Mouse (Mus musculus) hindbrain, embryonic 15.5 days (tissue): ENCODE measurements around the gene Frrs1. TPM values are rescaled to one million over a fixed set of nuclear protein-coding genes. Genes with fewer than 3 reads are reported as not detected.

Source experiments
- ATAC-seq: fragments of 200-750 bp; cut with Nextera tagmentation; 2 replicates; pipeline ENCODE4 v1.8.0; 2017; ENCODE audit warnings: low read depth, moderate number of reproducible peaks, moderate TSS enrichment; ENCODE audit not compliant: low FRiP score
- H3K27ac ChIP-seq: fragments of 300-500 bp; sonication (generic); replicated peaks from 2 replicates; pipeline ENCODE4 v1.5.1; 2015; ENCODE audit warnings: mild to moderate bottlenecking, inconsistent platforms
- H3K27me3 ChIP-seq: fragments of 300-500 bp; sonication (generic); 2 replicates; pipeline ENCODE4 v1.6.1; 2015; ENCODE audit warnings: control low read depth, inconsistent platforms
- H3K36me3 ChIP-seq: fragments of 300-500 bp; sonication (generic); 2 replicates; pipeline ENCODE4 v1.6.1; 2015; ENCODE audit warnings: control low read depth, inconsistent platforms
- H3K4me1 ChIP-seq: fragments of 300-500 bp; sonication (generic); replicated peaks from 2 replicates; pipeline ENCODE4 v1.6.1; 2015; ENCODE audit warnings: control low read depth, inconsistent platforms
- H3K4me2 ChIP-seq: fragments of 300-500 bp; sonication (generic); 2 replicates; pipeline ENCODE4 v1.6.1; 2015; ENCODE audit warnings: moderate library complexity, mild to moderate bottlenecking, inconsistent platforms
- H3K4me3 ChIP-seq: fragments of 300-500 bp; sonication (generic); 2 replicates; pipeline ENCODE4 v1.5.1; 2015; ENCODE audit warnings: mild to moderate bottlenecking, inconsistent platforms
- H3K9ac ChIP-seq: fragments of 300-500 bp; sonication (generic); 2 replicates; pipeline ENCODE4 v1.6.1; 2015; ENCODE audit warnings: inconsistent platforms
- H3K9me3 ChIP-seq: fragments of 300-500 bp; sonication (generic); 2 replicates; pipeline ENCODE4 v1.6.1; 2016; ENCODE audit warnings: control low read depth, inconsistent platforms
- WGBS: fragments of 180-500 bp; shearing (Covaris S2); methylation state at CpG from one replicate; pipeline ENCODE4 v1.1.7; 2015; 5-methylcytosine and 5-hydroxymethylcytosine counted together
- polyA plus RNA-seq: library from polyadenylated mRNA; unstranded; fragments of >200 nt; fragmentation: Nextera tagmentation; extraction: Ambion mirVana; gene quantifications from 2 replicates; pipeline ENCODE4 v1.2.1, GENCODE M21; 2015

Frrs1 gene
- polyA plus RNA-seq, 1 experiment from 2014 or later = 5.5 TPM

DNA sequence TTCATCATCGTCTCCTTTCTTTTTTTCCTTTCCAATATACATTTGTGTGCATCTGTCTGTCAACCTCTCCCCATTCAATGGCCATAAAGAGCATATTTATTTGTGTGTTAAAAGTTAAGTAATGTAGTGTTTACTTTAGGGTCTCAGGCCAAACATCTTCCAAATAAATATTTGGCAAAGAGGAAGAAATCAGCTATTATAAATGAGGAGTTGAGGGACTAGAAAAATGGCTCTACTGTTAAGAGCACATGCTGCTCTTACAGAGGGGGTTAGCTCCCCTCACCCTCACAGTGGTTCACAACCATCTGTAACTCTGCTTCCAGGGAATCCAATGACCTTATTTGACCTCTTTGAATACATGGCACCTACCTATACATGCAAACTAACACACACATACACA is 73.9 kb downstream of the Frrs1 start:
- no peak overlapping the region for H3K4me2 ChIP-seq
- no peaks in the 10 kb centered on the region for H3K4me1 ChIP-seq
- no peaks in the 10 kb centered on the region for H3K27me3 ChIP-seq
- no peaks in the 10 kb centered on the region for H3K36me3 ChIP-seq
- no peaks in the 10 kb centered on the region for H3K9me3 ChIP-seq
- no peak for ATAC-seq
- 89% methylated on average over 1 of the region's 1 CpGs for WGBS
- no peak overlapping the region for H3K27ac ChIP-seq
- no peak overlapping the region for H3K4me3 ChIP-seq
- no peak overlapping the region for H3K9ac ChIP-seq

DNA sequence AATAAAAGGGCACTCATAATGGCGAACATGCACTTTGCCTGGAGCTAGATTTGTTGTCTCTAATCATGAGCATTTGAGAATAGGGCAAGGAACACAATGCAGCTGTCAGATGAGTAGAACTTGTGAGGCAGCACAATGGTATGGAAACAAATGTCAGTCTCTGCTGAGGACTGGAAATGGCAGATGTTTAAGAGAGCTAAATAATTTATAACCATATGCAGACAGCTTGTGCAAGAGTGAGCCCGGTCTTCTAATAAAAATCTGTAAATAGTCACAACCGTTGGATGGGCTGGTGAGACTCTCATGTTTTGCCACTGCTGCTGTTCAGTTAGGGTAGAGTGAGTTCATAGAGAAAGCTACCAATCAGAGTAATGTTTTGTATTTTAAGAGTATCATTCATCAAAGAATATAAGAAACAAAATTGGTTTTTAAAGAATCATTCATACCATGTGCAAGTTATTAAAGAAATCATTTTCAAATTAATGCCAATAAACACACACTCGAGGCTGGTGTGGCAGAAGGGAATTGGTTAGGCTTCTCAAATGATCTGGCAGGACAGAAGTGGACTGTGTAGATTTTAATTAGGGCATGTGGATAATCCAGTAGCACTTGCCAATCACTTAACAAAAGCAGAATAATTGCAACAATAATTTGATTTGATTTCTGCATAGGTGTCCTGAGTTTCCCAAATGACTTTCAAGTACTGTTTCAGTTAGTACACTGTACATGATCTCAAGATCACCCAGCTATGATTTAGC is 77.8 kb downstream of the Frrs1 start:
- no peaks in the 10 kb centered on the region for H3K36me3 ChIP-seq
- 48% methylated on average over 4 of the region's 4 CpGs for WGBS
- no peak overlapping the region for H3K9ac ChIP-seq
- H3K4me1 ChIP-seq = no peaks in the 10 kb centered on the region
- ATAC-seq = no peak
- H3K27me3 ChIP-seq = no peaks in the 10 kb centered on the region
- no peaks in the 10 kb centered on the region for H3K9me3 ChIP-seq
- H3K4me2 ChIP-seq = no peak overlapping the region
- H3K4me3 ChIP-seq = no peak overlapping the region
- H3K27ac ChIP-seq = no peak overlapping the region

DNA sequence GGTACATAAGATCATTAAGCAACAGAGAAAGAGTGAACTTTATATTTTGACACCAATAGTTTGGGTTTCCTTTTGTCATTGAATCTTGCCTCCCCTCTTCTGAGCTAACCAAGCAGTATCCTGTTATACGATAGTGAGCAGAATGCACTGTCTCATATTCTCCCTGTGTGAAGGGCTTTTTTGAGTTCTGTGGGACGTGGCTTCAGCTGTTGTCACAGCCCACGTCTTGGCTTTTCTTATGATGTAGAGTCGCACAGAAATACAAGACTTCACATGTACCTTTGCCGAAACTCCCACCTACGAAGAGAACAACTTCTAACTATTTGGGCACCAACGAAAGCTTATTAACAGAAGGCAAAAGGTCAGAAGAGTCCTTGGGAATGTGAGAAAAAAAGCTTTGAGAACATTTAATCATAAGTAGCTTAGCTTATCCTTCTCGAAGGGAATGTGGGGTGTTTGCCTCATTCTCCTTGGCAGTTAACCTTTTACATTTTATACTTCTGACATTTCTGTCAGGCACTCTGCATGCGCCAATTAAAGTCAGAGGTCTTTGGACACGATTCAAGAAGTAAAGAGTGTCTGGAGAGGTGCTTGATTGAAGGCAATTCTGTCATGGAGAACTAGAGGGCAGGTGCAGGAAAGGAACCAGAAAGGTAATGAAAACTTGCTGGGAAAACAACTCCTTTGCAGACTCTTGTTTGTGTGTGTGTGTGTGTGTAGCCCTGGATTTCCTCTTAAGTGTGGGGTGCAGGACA is 81.7 kb downstream of the Frrs1 start:
- Histone ChIP-seq H3K27ac (no peak overlapping the region), H3K4me2 (no peak overlapping the region), H3K9ac (no peak overlapping the region), H3K4me1 (no peaks in the 10 kb centered on the region), H3K27me3 (no peaks in the 10 kb centered on the region), H3K9me3 (no peaks in the 10 kb centered on the region), H3K36me3 (no peaks in the 10 kb centered on the region), H3K4me3 (no peak overlapping the region)
- no peak for ATAC-seq
- 79% methylated on average over 10 of the region's 10 CpGs for WGBS

GRCm38 (mm10) chr3:116941559-116942117 is 82.4 kb downstream of the Frrs1 start:
- H3K9me3 ChIP-seq = no peaks in the 10 kb centered on the region
- H3K9ac ChIP-seq = no peak overlapping the region
- no peak overlapping the region for H3K4me3 ChIP-seq
- H3K27ac ChIP-seq = no peak overlapping the region
- H3K36me3 ChIP-seq = no peaks in the 10 kb centered on the region
- 89% methylated on average over 1 of the region's 1 CpGs for WGBS
- no peak for ATAC-seq
- no peaks in the 10 kb centered on the region for H3K4me1 ChIP-seq
- no peak overlapping the region for H3K4me2 ChIP-seq
- no peaks in the 10 kb centered on the region for H3K27me3 ChIP-seq

DNA sequence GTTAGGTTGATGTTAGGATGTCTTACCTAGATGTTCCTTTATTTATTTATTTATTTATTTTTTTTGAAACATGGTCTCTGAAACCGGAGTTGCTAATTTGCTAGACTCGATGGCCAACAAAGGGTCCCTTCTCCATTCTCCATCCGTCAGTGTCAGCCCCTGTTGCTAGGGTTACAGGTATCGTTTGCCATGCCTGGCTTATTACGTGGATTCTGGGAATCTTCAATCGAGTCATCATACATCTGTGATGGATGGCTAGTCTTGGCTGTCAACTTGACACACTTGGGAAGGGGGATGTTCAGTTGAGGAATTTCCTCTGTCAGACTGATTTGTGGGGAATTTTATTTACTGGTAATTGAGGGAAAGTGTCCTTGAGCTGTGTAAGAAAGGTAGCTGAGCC is 83.5 kb downstream of the Frrs1 start:
- ATAC-seq = no peak
- H3K27me3 ChIP-seq = no peaks in the 10 kb centered on the region
- H3K4me3 ChIP-seq = no peak overlapping the region
- H3K36me3 ChIP-seq = no peaks in the 10 kb centered on the region
- no peak overlapping the region for H3K9ac ChIP-seq
- no peak overlapping the region for H3K4me2 ChIP-seq
- H3K9me3 ChIP-seq = no peaks in the 10 kb centered on the region
- H3K4me1 ChIP-seq = no peaks in the 10 kb centered on the region
- WGBS = 47% methylated on average over 6 of the region's 6 CpGs
- H3K27ac ChIP-seq = no peak overlapping the region

GRCm38 (mm10) chr3:116943422-116943821 is 84.2 kb downstream of the Frrs1 start:
- no peaks in the 10 kb centered on the region for H3K27me3 ChIP-seq
- WGBS = 75% methylated on average over 4 of the region's 4 CpGs
- H3K4me2 ChIP-seq = no peak overlapping the region
- H3K4me1 ChIP-seq = no peaks in the 10 kb centered on the region
- no peak overlapping the region for H3K4me3 ChIP-seq
- no peak for ATAC-seq
- no peaks in the 10 kb centered on the region for H3K9me3 ChIP-seq
- no peak overlapping the region for H3K9ac ChIP-seq
- no peaks in the 10 kb centered on the region for H3K36me3 ChIP-seq
- no peak overlapping the region for H3K27ac ChIP-seq

GRCm38 (mm10) chr3:116946476-116946875 is 87.2 kb downstream of the Frrs1 start:
- WGBS = 92% methylated on average over 4 of the region's 4 CpGs
- H3K4me3 ChIP-seq = no peak overlapping the region

DNA sequence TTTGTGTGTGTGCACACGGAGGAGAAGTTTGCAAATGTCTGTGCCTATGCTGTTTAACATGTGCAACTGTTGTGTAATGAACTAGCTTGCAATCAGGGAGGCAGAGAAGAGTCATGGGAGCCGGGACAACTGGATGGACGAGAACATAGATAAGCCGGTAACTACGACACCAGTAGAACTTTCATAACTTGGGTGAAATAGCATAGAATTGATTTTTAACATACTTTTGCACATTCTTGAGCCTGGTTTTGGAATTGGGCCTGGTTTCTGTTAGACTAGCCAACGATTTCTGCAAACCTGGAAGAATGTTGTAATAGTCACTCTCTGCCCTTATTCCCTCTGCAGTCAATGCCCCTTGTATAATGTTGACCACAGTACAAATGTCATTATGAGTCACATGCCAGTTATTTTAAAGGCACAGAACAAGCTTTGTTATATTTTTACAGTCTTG is 91.4 kb downstream of the Frrs1 start:
- WGBS = 90% methylated on average over 6 of the region's 6 CpGs
- Histone ChIP-seq H3K9me3 (no peaks in the 10 kb centered on the region), H3K36me3 (no peaks in the 10 kb centered on the region), H3K4me1 (no peaks in the 10 kb centered on the region), H3K27me3 (no peaks in the 10 kb centered on the region), H3K4me3 (no peak overlapping the region), H3K9ac (no peak overlapping the region), H3K27ac (no peak overlapping the region), H3K4me2 (no peak overlapping the region)
- ATAC-seq = no peak

More at GRCm38 (mm10) chr3:116946476-116946875, 87.2 kb downstream of the Frrs1 start:
- H3K36me3 ChIP-seq = no peaks in the 10 kb centered on the region
- ATAC-seq = no peak
- no peak overlapping the region for H3K27ac ChIP-seq
- no peaks in the 10 kb centered on the region for H3K27me3 ChIP-seq
- H3K9me3 ChIP-seq = no peaks in the 10 kb centered on the region
- H3K4me2 ChIP-seq = no peak overlapping the region
- no peak overlapping the region for H3K9ac ChIP-seq
- H3K4me1 ChIP-seq = no peaks in the 10 kb centered on the region

GRCm38 (mm10) chr3:116951489-116951888 is 92.2 kb downstream of the Frrs1 start:
- no peaks in the 10 kb centered on the region for H3K27me3 ChIP-seq
- H3K27ac ChIP-seq = no peak overlapping the region
- WGBS = 85% methylated on average over 3 of the region's 3 CpGs
- H3K9me3 ChIP-seq = no peaks in the 10 kb centered on the region
- no peak overlapping the region for H3K9ac ChIP-seq
- H3K4me3 ChIP-seq = no peak overlapping the region
- ATAC-seq = no peak
- no peak overlapping the region for H3K4me2 ChIP-seq
- no peaks in the 10 kb centered on the region for H3K36me3 ChIP-seq
- H3K4me1 ChIP-seq = no peaks in the 10 kb centered on the region

- H3K36me3 ChIP-seq = no peaks in the 10 kb centered on the region
- H3K4me1 ChIP-seq = no peaks in the 10 kb centered on the region
- 86% methylated on average over 8 of the region's 8 CpGs for WGBS
- H3K27me3 ChIP-seq = no peaks in the 10 kb centered on the region
- H3K4me2 ChIP-seq = no peak overlapping the region
- H3K9me3 ChIP-seq = no peaks in the 10 kb centered on the region
- H3K4me3 ChIP-seq = no peak overlapping the region
- ATAC-seq = no peak
- H3K27ac ChIP-seq = no peak overlapping the region
- no peak overlapping the region for H3K9ac ChIP-seq
Observed at GRCm38 (mm10) chr3:116952242-116952899, 93.1 kb downstream of the Frrs1 start.

DNA sequence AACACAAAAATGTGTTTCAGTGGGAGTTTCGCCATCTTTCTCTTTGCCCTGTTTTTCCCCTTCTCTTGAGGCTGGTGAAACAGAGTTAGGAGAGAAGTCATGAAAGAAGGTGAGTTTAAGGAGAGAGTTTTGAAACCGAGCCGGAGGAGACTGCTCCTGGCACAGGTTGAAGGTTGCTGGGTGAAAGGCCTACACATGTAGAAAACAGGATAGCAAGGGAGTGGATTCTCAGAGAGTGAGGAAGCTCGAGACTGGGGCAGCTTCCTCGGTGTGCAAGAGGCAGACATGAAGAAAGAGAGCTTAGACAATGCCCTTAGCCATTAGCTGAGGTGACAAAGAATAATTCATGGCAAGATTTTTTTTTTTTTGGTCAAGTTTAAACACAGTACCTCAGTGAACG is 94.1 kb downstream of the Frrs1 start:
- 87% methylated on average over 6 of the region's 6 CpGs for WGBS
- no peak for ATAC-seq

GRCm38 (mm10) chr3:116955061-116955460 is 95.8 kb downstream of the Frrs1 start:
- Histone ChIP-seq H3K27me3 (no peaks in the 10 kb centered on the region), H3K27ac (no peak overlapping the region), H3K4me3 (no peak overlapping the region), H3K9ac (no peak overlapping the region), H3K9me3 (no peaks in the 10 kb centered on the region), H3K4me1 (no peaks in the 10 kb centered on the region), H3K4me2 (no peak overlapping the region), H3K36me3 (no peaks in the 10 kb centered on the region)
- ATAC-seq = no peak
- WGBS = 72% methylated on average over 6 of the region's 6 CpGs

More for the DNA sequence above, 94.1 kb downstream of the Frrs1 start:
- H3K4me2 ChIP-seq = no peak overlapping the region
- no peaks in the 10 kb centered on the region for H3K4me1 ChIP-seq
- no peak overlapping the region for H3K27ac ChIP-seq
- H3K9ac ChIP-seq = no peak overlapping the region
- H3K4me3 ChIP-seq = no peak overlapping the region
- no peaks in the 10 kb centered on the region for H3K27me3 ChIP-seq
- no peaks in the 10 kb centered on the region for H3K9me3 ChIP-seq
- H3K36me3 ChIP-seq = no peaks in the 10 kb centered on the region
